Mouse (Mus musculus): Measurements from ENCODE around the gene Cd28. TPM values are rescaled to one million over a fixed set of nuclear protein-coding genes. Genes with fewer than 3 reads are reported as not detected.

Gene Cd28
- total and polyA plus RNA-seq, 3 experiments = not detected

DNA sequence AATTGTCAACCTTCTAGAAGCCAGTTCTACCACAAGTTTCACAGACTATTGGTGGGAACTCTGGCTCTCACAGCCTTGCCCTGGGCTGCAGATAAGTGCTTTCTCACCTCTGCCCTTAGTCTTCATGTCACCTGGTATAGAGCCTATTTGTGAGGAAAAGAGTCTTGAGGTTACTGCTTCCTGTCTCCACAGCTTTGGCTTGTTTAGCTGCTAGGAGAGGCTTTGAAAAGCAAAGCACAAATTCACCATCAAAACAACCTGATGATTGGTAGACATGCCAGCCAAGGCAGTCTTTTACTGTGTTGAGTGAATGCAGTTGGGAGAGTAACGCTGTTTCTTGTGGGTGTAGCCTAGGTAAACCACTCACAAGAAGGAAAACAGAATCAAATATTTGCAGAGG lies 41.6 kb downstream of the Cd28 start:
- DNase-seq (ENCODE audit: low read depth, low spot score) = no peak
- Histone ChIP-seq H3K9ac (ENCODE audit: control insufficient read depth, low read depth, low read length, poor library complexity, severe bottlenecking) (no peak overlapping the region), H3K4me1 (ENCODE audit: control insufficient read depth in 1 of 2, insufficient read depth in 2 of 2, low read length in 2 of 2) (no peaks in the 10 kb centered on the region), H3K4me3 (ENCODE audit: control insufficient read depth in 1 of 2, insufficient read depth in 1 of 2, low read depth in 2 of 2, low read length in 2 of 2) (no peak overlapping the region), H3K79me2 (ENCODE audit: control insufficient read depth, insufficient read depth, low read length, poor library complexity) (no peaks in the 10 kb centered on the region), H3K9me3 (replicated peaks; ENCODE audit: insufficient read depth, low read length) (no peaks in the 10 kb centered on the region), H3K27ac (ENCODE audit: control insufficient read depth, low read depth, low read length) (no peak overlapping the region), H3K36me3 (ENCODE audit: control insufficient read depth in 1 of 2, insufficient read depth in 2 of 2, low read length in 2 of 2) (no peaks in the 10 kb centered on the region), H3K27me3 (ENCODE audit: control insufficient read depth in 1 of 2, insufficient read depth in 2 of 2, low read length in 2 of 2) (no peaks in the 10 kb centered on the region)
- TF ChIP-seq ZKSCAN1 (IDR thresholded peaks at IDR 0.05; ENCODE audit: low read depth, low read length) (no peak), CHD1 (IDR thresholded peaks at IDR 0.05; ENCODE audit: low read depth, low read length) (no peak), MAZ (IDR thresholded peaks at IDR 0.05; ENCODE audit: low read depth, low read length) (no peak), ELF1 (IDR thresholded peaks at IDR 0.05; ENCODE audit: low read depth, low read length) (no peak), KAT2A (conservative IDR thresholded peaks at IDR 0.05; ENCODE audit: low read depth, low read length) (no peak), ETS1 (IDR thresholded peaks at IDR 0.05; ENCODE audit: low read depth, low read length) (no peak), SIN3A (IDR thresholded peaks at IDR 0.05; ENCODE audit: low read length) (no peak), TCF12 (IDR thresholded peaks at IDR 0.05; ENCODE audit: low read depth, low read length) (no peak), USF1 (IDR thresholded peaks at IDR 0.05; ENCODE audit: low read depth, low read length) (no peak), JUND (IDR thresholded peaks at IDR 0.05; ENCODE audit: low read depth, low read length) (no peak), TBP (IDR thresholded peaks at IDR 0.05; ENCODE audit: low read depth, low read length) (no peak), ZC3H11A (IDR thresholded peaks at IDR 0.05; ENCODE audit: low read depth, low read length) (no peak), NRF1 (IDR thresholded peaks at IDR 0.05; ENCODE audit: insufficient read depth, low read depth, low read length, poor library complexity, severe bottlenecking) (no peak), MXI1 (IDR thresholded peaks at IDR 0.05; ENCODE audit: low read depth, low read length) (no peak), GABPA (IDR thresholded peaks at IDR 0.05; ENCODE audit: low read depth, low read length) (no peak)

- no peak for DNase-seq (ENCODE audit: low read depth, low spot score)
- Histone ChIP-seq H3K9ac (ENCODE audit: control insufficient read depth, low read depth, low read length, poor library complexity, severe bottlenecking) (no peak overlapping the region), H3K36me3 (ENCODE audit: control insufficient read depth in 1 of 2, insufficient read depth in 2 of 2, low read length in 2 of 2) (no peaks in the 10 kb centered on the region), H3K27me3 (ENCODE audit: control insufficient read depth in 1 of 2, insufficient read depth in 2 of 2, low read length in 2 of 2) (no peaks in the 10 kb centered on the region), H3K27ac (ENCODE audit: control insufficient read depth, low read depth, low read length) (no peak overlapping the region), H3K4me1 (ENCODE audit: control insufficient read depth in 1 of 2, insufficient read depth in 2 of 2, low read length in 2 of 2) (no peaks in the 10 kb centered on the region), H3K9me3 (replicated peaks; ENCODE audit: insufficient read depth, low read length) (no peaks in the 10 kb centered on the region), H3K79me2 (ENCODE audit: control insufficient read depth, insufficient read depth, low read length, poor library complexity) (no peaks in the 10 kb centered on the region), H3K4me3 (ENCODE audit: control insufficient read depth in 1 of 2, insufficient read depth in 1 of 2, low read depth in 2 of 2, low read length in 2 of 2) (no peak overlapping the region)
- TF ChIP-seq RCOR1 (IDR thresholded peaks at IDR 0.05; ENCODE audit: low read depth, low read length) = no peak
- no peak for TF ChIP-seq ZNF384 (IDR thresholded peaks at IDR 0.05; ENCODE audit: low read depth, low read length)
- TF ChIP-seq ZMIZ1 (IDR thresholded peaks at IDR 0.05; ENCODE audit: low read depth, low read length) = no peak
- TF ChIP-seq MAFK (IDR thresholded peaks at IDR 0.05; ENCODE audit: borderline replicate concordance, low read depth, low read length) = no peak
- TF ChIP-seq GATA1 (IDR thresholded peaks at IDR 0.05; ENCODE audit: low read depth, low read length) = no peak
- TF ChIP-seq JUND (IDR thresholded peaks at IDR 0.05; ENCODE audit: low read depth, low read length) = no peak
- no peak for TF ChIP-seq NELFE (IDR thresholded peaks at IDR 0.05; ENCODE audit: low read depth, low read length)
- no peak for TF ChIP-seq MYC (IDR thresholded peaks at IDR 0.05; ENCODE audit: low read depth, low read length)
- no peak for TF ChIP-seq EP300 (IDR thresholded peaks at IDR 0.05; ENCODE audit: low read depth in 1 of 2, low read length in 2 of 2)
Observed at GRCm38 (mm10) chr1:60759563-60760335, 43.1 kb downstream of the Cd28 start.
